Comparison of ENCODE assay signal across 7 mouse cellular contexts in the genomic region with DNA sequence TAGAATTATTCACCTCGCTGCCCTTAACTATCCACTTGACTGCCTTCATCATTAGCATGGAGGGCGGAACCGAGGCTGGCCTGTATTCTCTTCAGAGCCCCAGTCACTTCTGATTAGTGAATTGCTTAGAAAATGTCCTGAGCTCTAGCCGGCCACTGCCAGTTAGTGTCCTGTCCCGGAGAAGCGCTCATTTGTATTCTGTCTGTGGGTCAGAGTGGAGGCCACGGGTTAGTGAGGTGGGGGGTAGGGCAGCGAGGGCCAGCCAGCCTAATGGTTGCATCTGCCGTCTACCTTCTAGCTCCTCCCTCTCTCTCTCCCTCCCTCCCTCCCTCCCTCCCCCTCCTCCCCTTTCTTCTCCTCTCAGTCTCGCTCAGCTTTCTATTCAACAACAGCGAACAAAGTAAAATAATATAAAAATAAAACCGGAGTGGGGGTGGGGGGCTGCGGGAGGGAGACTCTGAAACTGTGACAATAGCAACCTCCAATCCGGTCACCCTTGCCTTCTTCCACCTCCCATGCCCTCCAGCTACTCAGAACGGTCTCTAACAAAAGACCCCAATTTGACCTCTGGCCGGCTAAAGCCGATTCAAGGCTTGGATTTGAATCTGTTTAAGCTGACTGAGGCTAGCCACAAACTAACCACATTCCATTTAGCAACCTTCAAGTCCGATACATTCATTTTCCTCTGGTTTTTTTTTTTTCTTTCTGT.
DNase-seq lines count a peak whose midpoint lies in the region; ATAC-seq lines count a peak whose summit lies in the region.

No protein-coding gene starts in this region.

- DNase-seq in Muller cell, postnatal 12 days (ENCODE audit: inconsistent ontology term) = peak; percentile 90
- peak; percentile 31 for DNase-seq in brain, adult 2 months (ENCODE audit: low read depth, low spot score)
- peak; percentile 85 for DNase-seq in neural tube, embryonic 11.5 days (ENCODE audit: low spot score)

- H3K36me3 ChIP-seq in intestine, embryonic 15.5 days = no peaks in the 10 kb centered on the region
- no peaks in the 10 kb centered on the region for H3K36me3 ChIP-seq in limb, embryonic 13.5 days
- H3K36me3 ChIP-seq in neural tube, embryonic 11.5 days (ENCODE audit: control insufficient read depth, insufficient read depth, low read length) = no peaks in the 10 kb centered on the region

- 0 out of 2 replicates have a peak overlapping the region, but pooled peaks have one; percentile 6 for H3K27ac ChIP-seq in intestine, embryonic 15.5 days
- no peak overlapping the region for H3K27ac ChIP-seq in limb, embryonic 13.5 days
- H3K27ac ChIP-seq in neural tube, embryonic 11.5 days (ENCODE audit: low read depth, low read length) = peak overlapping the region; percentile 87

- no peaks in the 10 kb centered on the region for H3K9me3 ChIP-seq in intestine, embryonic 15.5 days
- peaks cover 8% of the 10 kb centered on the region; the same call in 1 of the 2 replicates for H3K9me3 ChIP-seq in limb, embryonic 13.5 days
- no peaks in the 10 kb centered on the region for H3K9me3 ChIP-seq in neural tube, embryonic 11.5 days (ENCODE audit: control insufficient read depth, low read length)

- H3K4me2 ChIP-seq in intestine, embryonic 15.5 days (replicated peaks) = peak overlapping the region; percentile 59
- H3K4me2 ChIP-seq in limb, embryonic 13.5 days (replicated peaks) = peak overlapping the region; percentile 60
- H3K4me2 ChIP-seq in neural tube, embryonic 11.5 days (ENCODE audit: low read depth) = peak overlapping the region; percentile 24

- H3K27me3 ChIP-seq in intestine, embryonic 15.5 days (replicated peaks) = no peaks in the 10 kb centered on the region
- no peaks in the 10 kb centered on the region for H3K27me3 ChIP-seq in limb, embryonic 13.5 days
- H3K27me3 ChIP-seq in neural tube, embryonic 11.5 days (ENCODE audit: control insufficient read depth, insufficient read depth, low read length) = no peaks in the 10 kb centered on the region

- WGBS in intestine, embryonic 15.5 days = 8% methylated on average over 18 of the region's 18 CpGs
- 3% methylated on average over 18 of the region's 18 CpGs for WGBS in limb, embryonic 13.5 days
- WGBS in neural tube, embryonic 11.5 days = 3% methylated on average over 18 of the region's 18 CpGs

- ATAC-seq in erythroblast, adult 5-6 weeks (replicated peaks; ENCODE audit: low FRiP score, poor library complexity, severe bottlenecking) = peak; percentile 33; the same call in 1 of the 2 replicates
- ATAC-seq in intestine, embryonic 15.5 days = peak; percentile 48
- ATAC-seq in limb, embryonic 13.5 days (ENCODE audit: low FRiP score, low read depth) = peak; percentile 58
- peak; percentile 92 for ATAC-seq in neural tube, embryonic 11.5 days (ENCODE audit: insufficient read depth, low FRiP score, low TSS enrichment)
- ATAC-seq in megakaryocyte-erythroid progenitor cell, adult 5-6 weeks (replicated peaks; ENCODE audit: low FRiP score, low TSS enrichment, poor library complexity, severe bottlenecking) = no peak

- H3K4me3 ChIP-seq in intestine, embryonic 15.5 days (replicated peaks) = peak overlapping the region; percentile 19
- H3K4me3 ChIP-seq in limb, embryonic 13.5 days = peak overlapping the region; percentile 31
- H3K4me3 ChIP-seq in neural tube, embryonic 11.5 days (ENCODE audit: low read depth, low read length) = peak overlapping the region; percentile 8

- peak overlapping the region; percentile 23; the same call in 1 of the 2 replicates for H3K9ac ChIP-seq in intestine, embryonic 15.5 days
- peak overlapping the region; percentile 50; the same call in 1 of the 2 replicates for H3K9ac ChIP-seq in limb, embryonic 13.5 days
- H3K9ac ChIP-seq in neural tube, embryonic 11.5 days (ENCODE audit: low read length) = peak overlapping the region; percentile 55

- H3K4me1 ChIP-seq in intestine, embryonic 15.5 days (replicated peaks) = peaks cover 13% of the 10 kb centered on the region; the same call in 1 of the 2 replicates
- peaks cover 22% of the 10 kb centered on the region for H3K4me1 ChIP-seq in limb, embryonic 13.5 days
- H3K4me1 ChIP-seq in neural tube, embryonic 11.5 days (ENCODE audit: control insufficient read depth, insufficient read depth, low read length) = peaks cover 11% of the 10 kb centered on the region

Comparison
In these comparisons a context has a peak if more than half of its experiments do, and no peak if none do; other contexts are left out.
1. DNase-seq: peak in every context shown above with its lines; median percentile 90 in Muller cell, postnatal 12 days; 85 in neural tube, embryonic 11.5 days; 31 in brain, adult 2 months.